8 mouse cellular contexts compared by ENCODE assay signal in genomic region chr17:27242194-27243189, GRCm38 (mm10). TPM values are rescaled to one million over a fixed set of nuclear protein-coding genes. Genes with fewer than 3 reads are reported as not detected.
DNase-seq lines count a peak whose midpoint lies in the region; ATAC-seq and TF ChIP-seq lines count a peak whose summit lies in the region.

No protein-coding gene starts in this region.

- no peak overlapping the region for H3K4me3 ChIP-seq in hindbrain, embryonic 14.5 days (replicated peaks; ENCODE audit: low read length)
- no peak overlapping the region for H3K4me3 ChIP-seq in hindbrain, embryonic 11.5 days (ENCODE audit: low read depth, low read length)
- H3K4me3 ChIP-seq in hindbrain, postnatal 0 days (ENCODE audit: low read length): no peak overlapping the region
- H3K4me3 ChIP-seq in lung, embryonic 15.5 days: no peak overlapping the region

- DNase-seq in hindbrain, embryonic 14.5 days (ENCODE audit: low spot score): peak; percentile 61
- DNase-seq in hindbrain, embryonic 11.5 days (ENCODE audit: low spot score): no peak
- peak; percentile 36 for DNase-seq in WW6 (ENCODE audit: low read depth, low spot score)
- DNase-seq in cerebellum, postnatal 36 days: peak; percentile 77 to 80
- DNase-seq in hindbrain, postnatal 0 days (ENCODE audit: low spot score): peak; percentile 86
- DNase-seq in right cerebral cortex, postnatal 36 days (ENCODE audit: low spot score in 2 of 2): peak; percentile 65 to 73
- no peak for DNase-seq in spleen, adult 12 weeks (ENCODE audit: low spot score)

- H3K36me3 ChIP-seq in hindbrain, embryonic 14.5 days (replicated peaks; ENCODE audit: control insufficient read depth, insufficient read depth): no peaks in the 10 kb centered on the region
- H3K36me3 ChIP-seq in hindbrain, embryonic 11.5 days (ENCODE audit: control insufficient read depth, insufficient read depth, low read length): no peaks in the 10 kb centered on the region
- H3K36me3 ChIP-seq in hindbrain, postnatal 0 days (ENCODE audit: insufficient read depth, low read length): no peaks in the 10 kb centered on the region
- H3K36me3 ChIP-seq in lung, embryonic 15.5 days: no peaks in the 10 kb centered on the region

- H3K4me2 ChIP-seq in hindbrain, embryonic 14.5 days (replicated peaks): no peak overlapping the region
- H3K4me2 ChIP-seq in hindbrain, embryonic 11.5 days (replicated peaks; ENCODE audit: low read depth, low read length): no peak overlapping the region
- no peak overlapping the region for H3K4me2 ChIP-seq in hindbrain, postnatal 0 days (ENCODE audit: low read depth, low read length)
- H3K4me2 ChIP-seq in lung, embryonic 15.5 days: no peak overlapping the region

- H3K9me3 ChIP-seq in hindbrain, embryonic 14.5 days (ENCODE audit: control insufficient read depth, low read length): no peaks in the 10 kb centered on the region
- H3K9me3 ChIP-seq in hindbrain, embryonic 11.5 days (ENCODE audit: control insufficient read depth, low read length): no peaks in the 10 kb centered on the region
- H3K9me3 ChIP-seq in hindbrain, postnatal 0 days (ENCODE audit: low read length): no peaks in the 10 kb centered on the region
- H3K9me3 ChIP-seq in lung, embryonic 15.5 days: no peaks in the 10 kb centered on the region

- no peak for TF ChIP-seq CTCF in hindbrain, postnatal 0 days (IDR thresholded peaks at IDR 0.05; ENCODE audit: low read depth)

- H3K27ac ChIP-seq in hindbrain, embryonic 14.5 days: peak overlapping the region; percentile 23; the same call in 1 of the 2 replicates
- no peak overlapping the region for H3K27ac ChIP-seq in hindbrain, embryonic 11.5 days (ENCODE audit: low read depth, low read length)
- no peak overlapping the region; the same call in 1 of the 2 replicates for H3K27ac ChIP-seq in hindbrain, postnatal 0 days
- peak overlapping the region; percentile 20; the same call in 1 of the 2 replicates for H3K27ac ChIP-seq in lung, embryonic 15.5 days

- peaks cover 9% of the 10 kb centered on the region; the same call in 1 of the 2 replicates for H3K4me1 ChIP-seq in hindbrain, embryonic 14.5 days (replicated peaks; ENCODE audit: control insufficient read depth, insufficient read depth, low read length)
- no peaks in the 10 kb centered on the region for H3K4me1 ChIP-seq in hindbrain, embryonic 11.5 days (replicated peaks; ENCODE audit: control insufficient read depth, insufficient read depth, low read length)
- H3K4me1 ChIP-seq in hindbrain, postnatal 0 days (ENCODE audit: insufficient read depth, low read length): 0 out of 2 replicates have a peak, but pooled peaks cover 12% of the 10 kb centered on the region
- H3K4me1 ChIP-seq in lung, embryonic 15.5 days: peaks cover 27% of the 10 kb centered on the region

- H3K9ac ChIP-seq in hindbrain, embryonic 14.5 days: no peak overlapping the region
- H3K9ac ChIP-seq in hindbrain, embryonic 11.5 days (ENCODE audit: low read depth, low read length): no peak overlapping the region
- no peak overlapping the region for H3K9ac ChIP-seq in hindbrain, postnatal 0 days (replicated peaks; ENCODE audit: low read length)
- no peak overlapping the region for H3K9ac ChIP-seq in lung, embryonic 15.5 days

- WGBS in hindbrain, embryonic 14.5 days: 57% methylated on average over 18 of the region's 18 CpGs
- WGBS in hindbrain, embryonic 11.5 days: 75% methylated on average over 16 of the region's 18 CpGs
- 35% methylated on average over 18 of the region's 18 CpGs for WGBS in hindbrain, postnatal 0 days
- 40% methylated on average over 18 of the region's 18 CpGs for WGBS in lung, embryonic 15.5 days

- ATAC-seq in hindbrain, embryonic 14.5 days (ENCODE audit: low FRiP score): no peak
- ATAC-seq in hindbrain, embryonic 11.5 days (ENCODE audit: low FRiP score): no peak
- ATAC-seq in hindbrain, postnatal 0 days: no peak
- ATAC-seq in lung, embryonic 15.5 days (ENCODE audit: borderline replicate concordance, extremely low read depth, low FRiP score, low TSS enrichment): no peak

- H3K27me3 ChIP-seq in hindbrain, embryonic 14.5 days (ENCODE audit: control insufficient read depth, insufficient read depth, low read length): no peaks in the 10 kb centered on the region
- H3K27me3 ChIP-seq in hindbrain, embryonic 11.5 days (ENCODE audit: control insufficient read depth, insufficient read depth, low read length): no peaks in the 10 kb centered on the region
- no peaks in the 10 kb centered on the region for H3K27me3 ChIP-seq in hindbrain, postnatal 0 days (ENCODE audit: insufficient read depth, low read length)
- no peaks in the 10 kb centered on the region for H3K27me3 ChIP-seq in lung, embryonic 15.5 days

RNA-seq across cellular contexts. Expression of gene Lemd2, which starts 38.2 kb away (rescaled TPM):
- 24.3 and 24.9 TPM in 2 replicates for polyA plus RNA-seq in hindbrain, embryonic 14.5 days (2014; fragmentation: Nextera tagmentation; extraction: Ambion mirVana)
- polyA plus RNA-seq in hindbrain, embryonic 11.5 days (2014; fragmentation: Nextera tagmentation; extraction: Ambion mirVana): 12.4 and 16.5 TPM in 2 replicates
- total RNA-seq in hindbrain, postnatal 0 days (2014; rRNA removed): 100 and 112 TPM in 2 replicates
- 17.5 and 18.4 TPM in 2 replicates for polyA plus RNA-seq in hindbrain, postnatal 0 days (2015; fragmentation: Nextera tagmentation; extraction: Ambion mirVana)
- polyA plus RNA-seq in lung, embryonic 15.5 days (2015; fragmentation: Nextera tagmentation; extraction: Ambion mirVana): 16.1 and 17.2 TPM in 2 replicates

Comparison
In these comparisons a context has a peak if more than half of its experiments do, and no peak if none do; other contexts are left out.
1. DNase-seq: peak in hindbrain, embryonic 14.5 days (single experiment), WW6 (single experiment), cerebellum, postnatal 36 days (2 of 2), hindbrain, postnatal 0 days (single experiment) and right cerebral cortex, postnatal 36 days (2 of 2); none in hindbrain, embryonic 11.5 days (single experiment) and spleen, adult 12 weeks (single experiment).
2. H3K27ac ChIP-seq: peak in hindbrain, embryonic 14.5 days (single experiment) and lung, embryonic 15.5 days (single experiment); none in hindbrain, embryonic 11.5 days (single experiment) and hindbrain, postnatal 0 days (single experiment).